Mouse (Mus musculus) lung, postnatal 10 days (tissue): ENCODE results near the gene Lrp1.

Experiments
- DNase-seq: peaks from one replicate; pipeline ENCODE4 v3.0.0; 2021

Gene Lrp1

GRCm38 (mm10) chr10:127496156-127496555 lies 124.8 kb downstream of the Lrp1 start:
- no peak for DNase-seq

GRCm38 (mm10) chr10:127492118-127492517 lies 128.8 kb downstream of the Lrp1 start:
- DNase-seq: no peak

DNA sequence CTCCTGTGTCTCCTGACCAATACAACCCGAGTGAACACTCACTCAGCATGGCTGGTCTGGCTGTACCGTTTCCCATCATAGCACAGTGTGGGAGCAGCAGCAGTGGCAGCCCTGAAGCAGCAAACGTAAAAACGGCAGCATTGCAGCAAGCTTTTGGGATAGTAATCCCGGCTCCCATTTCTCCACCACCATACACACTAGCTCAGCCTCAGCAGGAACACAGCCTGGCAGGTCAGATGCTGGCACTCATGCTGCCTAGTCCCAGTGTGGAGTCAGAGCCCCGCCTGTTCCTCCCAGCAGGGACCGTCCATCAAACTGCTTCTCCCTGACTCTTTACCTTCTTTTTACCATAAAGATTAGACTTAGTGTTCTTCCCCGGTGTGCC lies 129.8 kb downstream of the Lrp1 start:
- DNase-seq: no peak

DNA sequence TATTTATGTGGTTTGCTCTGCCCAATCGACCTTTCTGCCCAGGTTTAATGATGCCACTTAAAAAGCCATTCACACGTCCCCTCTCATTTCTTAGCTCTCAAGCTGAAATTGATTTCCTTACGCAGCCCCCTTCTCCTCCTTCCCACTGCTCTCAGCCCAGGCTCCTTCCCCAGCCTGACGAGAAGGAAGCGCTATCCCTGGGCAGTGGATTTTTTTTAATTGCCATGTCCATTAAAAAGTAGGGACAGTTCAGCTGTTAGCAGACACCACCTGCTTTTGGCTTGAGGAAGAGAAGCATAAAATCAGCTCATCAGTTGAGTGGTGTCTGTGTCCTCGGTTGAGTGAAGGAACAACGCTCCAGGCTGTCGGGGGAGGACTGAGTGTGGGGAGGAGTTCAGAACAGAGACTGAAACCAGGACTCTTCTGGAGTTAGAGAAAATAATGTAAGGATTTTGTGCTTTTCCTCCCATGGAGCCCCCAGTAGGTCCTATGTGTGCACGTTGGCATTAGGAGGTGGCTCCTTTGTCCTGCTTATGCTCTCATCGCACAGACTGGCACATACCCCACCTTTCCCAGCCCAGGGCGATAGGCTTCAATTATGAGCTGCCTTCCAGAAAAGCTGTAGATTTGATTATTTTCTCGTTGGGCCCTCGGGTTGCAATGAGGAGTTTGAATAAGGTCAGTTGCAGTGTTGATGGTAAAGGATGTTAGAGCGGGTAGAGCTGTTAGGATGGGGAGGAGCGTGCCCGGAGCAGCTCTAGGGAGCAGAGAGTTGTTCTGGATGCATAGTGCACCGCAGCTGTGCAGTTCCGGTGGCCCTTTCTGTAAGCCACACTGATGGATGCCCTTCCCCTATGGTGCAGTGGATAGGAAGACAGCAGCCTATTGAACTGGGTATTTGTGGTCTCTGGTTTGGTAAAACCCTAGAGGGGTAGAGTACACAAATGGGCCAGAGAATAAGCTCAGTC lies 130.5 kb downstream of the Lrp1 start:
- no peak for DNase-seq

- no peak for DNase-seq
Measured at GRCm38 (mm10) chr10:127488856-127489255, 132.1 kb downstream of the Lrp1 start.
